Mouse (Mus musculus): Measurements from ENCODE around the gene H2al1f.
"Not testable (repeated sequence)": the region's sequence is repeated elsewhere in the genome, so short reads cannot be mapped to it uniquely, and the experiment has no call there.

H2al1f gene

GRCm38 (mm10) chrX:11314858-11315257 lies at the start of gene H2al1f:
TSS of gene H2al1f (plus strand) at chrX:11315158.
- not testable (repeated sequence) for DNase-seq (ENCODE audit: low spot score)

- no peak for DNase-seq (ENCODE audit: low spot score)
Measured at GRCm38 (mm10) chrX:11267791-11268190, 47.2 kb upstream of the H2al1f start.

- no peak for DNase-seq (ENCODE audit: low spot score)
Measured at GRCm38 (mm10) chrX:11269074-11269473, 45.9 kb upstream of the H2al1f start.

- DNase-seq (ENCODE audit: low spot score), result no peak
Measured at GRCm38 (mm10) chrX:11273190-11273589, 41.8 kb upstream of the H2al1f start.

GRCm38 (mm10) chrX:11277083-11277482 lies 37.9 kb upstream of the H2al1f start:
- DNase-seq (ENCODE audit: low spot score), result no peak

- DNase-seq (ENCODE audit: low spot score), result no peak
Measured at GRCm38 (mm10) chrX:11280741-11281140, 34.2 kb upstream of the H2al1f start.

GRCm38 (mm10) chrX:11288306-11288882 lies 26.6 kb upstream of the H2al1f start:
- DNase-seq (ENCODE audit: low spot score), result no peak

- DNase-seq (ENCODE audit: low spot score), result no peak
Measured at GRCm38 (mm10) chrX:11289244-11289643, 25.7 kb upstream of the H2al1f start.

GRCm38 (mm10) chrX:11298957-11299356 lies 16.0 kb upstream of the H2al1f start, which contains the start of gene H2al1a:
TSS of gene H2al1a (plus strand) at chrX:11299257.
- not testable (repeated sequence) for DNase-seq (ENCODE audit: low spot score)

GRCm38 (mm10) chrX:11302132-11302531 lies 12.8 kb upstream of the H2al1f start, which contains the start of gene H2al1b:
TSS of gene H2al1b (plus strand) at chrX:11302432.
- not testable (repeated sequence) for DNase-seq (ENCODE audit: low spot score)

- not testable (repeated sequence) for DNase-seq (ENCODE audit: low spot score)
Measured at GRCm38 (mm10) chrX:11305355-11305754, 9.6 kb upstream of the H2al1f start, which contains the start of gene H2al1c. TSS of gene H2al1c (plus strand) at chrX:11305655.

- not testable (repeated sequence) for DNase-seq (ENCODE audit: low spot score)
Measured at GRCm38 (mm10) chrX:11308524-11308923, 6.4 kb upstream of the H2al1f start, which contains the start of gene H2al1d. TSS of gene H2al1d (plus strand) at chrX:11308824.

- DNase-seq (ENCODE audit: low spot score), result not testable (repeated sequence)
Measured at GRCm38 (mm10) chrX:11311634-11312033, 3.3 kb upstream of the H2al1f start, which contains the start of gene H2al1e. TSS of gene H2al1e (plus strand) at chrX:11311934.

GRCm38 (mm10) chrX:11317956-11318355 lies 3.0 kb downstream of the H2al1f start, which contains the start of gene H2al1g:
TSS of gene H2al1g (plus strand) at chrX:11318256.
- not testable (repeated sequence) for DNase-seq (ENCODE audit: low spot score)

- not testable (repeated sequence) for DNase-seq (ENCODE audit: low spot score)
Measured at GRCm38 (mm10) chrX:11321192-11321591, 6.2 kb downstream of the H2al1f start, which contains the start of gene H2al1h. TSS of gene H2al1h (plus strand) at chrX:11321492.

- DNase-seq (ENCODE audit: low spot score), result not testable (repeated sequence)
Measured at GRCm38 (mm10) chrX:11324359-11324758, 9.4 kb downstream of the H2al1f start, which contains the start of gene H2al1i. TSS of gene H2al1i (plus strand) at chrX:11324659.

- DNase-seq (ENCODE audit: low spot score), result not testable (repeated sequence)
Measured at GRCm38 (mm10) chrX:11327522-11327921, 12.6 kb downstream of the H2al1f start, which contains the start of gene H2al1j. TSS of gene H2al1j (plus strand) at chrX:11327822.

GRCm38 (mm10) chrX:11345762-11346161 lies 30.8 kb downstream of the H2al1f start:
- no peak for DNase-seq (ENCODE audit: low spot score)

GRCm38 (mm10) chrX:11346756-11347155 lies 31.8 kb downstream of the H2al1f start:
- DNase-seq (ENCODE audit: low spot score), result no peak

- no peak for DNase-seq (ENCODE audit: low spot score)
Measured at GRCm38 (mm10) chrX:11360823-11361222, 45.9 kb downstream of the H2al1f start.

- DNase-seq (ENCODE audit: low spot score), result no peak
Measured at GRCm38 (mm10) chrX:11361261-11361660, 46.3 kb downstream of the H2al1f start.

GRCm38 (mm10) chrX:11363890-11364289 lies 48.9 kb downstream of the H2al1f start:
- DNase-seq (ENCODE audit: low spot score), result no peak
